Mouse (Mus musculus) frontal cortex, postnatal 36 days (tissue): ENCODE measurements at regions not wholly inside any gene's neighbourhood (a gene's known extent, or its start where the extent isn't known, plus 50 kb on each side); places are given as distances from the start of the nearest gene placed in this dataset.
"Not testable (repeated sequence)": the region's sequence is repeated elsewhere in the genome, so short reads cannot be mapped to it uniquely, and the experiment has no call there.

Experiments
- DNase-seq, 2 experiments: peaks; one replicate each; pipeline ENCODE4 v3.0.0; 2022; ENCODE audit warnings: low spot score in 2 of 2

DNA sequence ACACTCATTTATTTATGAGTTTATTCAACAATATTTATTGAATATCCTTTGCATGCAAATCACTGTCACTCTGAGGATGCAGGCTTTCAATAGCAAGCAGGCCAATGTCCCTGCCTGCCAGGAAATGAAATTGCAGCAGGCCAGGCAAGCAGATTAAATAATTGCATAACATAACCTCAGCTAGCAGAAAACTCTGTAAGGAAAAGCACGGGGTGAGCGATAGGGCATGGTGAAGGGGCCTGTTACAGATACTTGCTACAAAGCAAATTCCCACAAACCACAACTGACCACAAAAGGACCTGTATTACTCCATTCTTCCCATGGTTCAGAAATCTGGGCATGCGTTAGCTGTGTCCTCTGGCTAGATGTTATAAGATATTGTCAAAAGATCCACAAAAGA, 509.8 kb downstream of the Bnc2 start:
- DNase-seq, result no peak

DNA sequence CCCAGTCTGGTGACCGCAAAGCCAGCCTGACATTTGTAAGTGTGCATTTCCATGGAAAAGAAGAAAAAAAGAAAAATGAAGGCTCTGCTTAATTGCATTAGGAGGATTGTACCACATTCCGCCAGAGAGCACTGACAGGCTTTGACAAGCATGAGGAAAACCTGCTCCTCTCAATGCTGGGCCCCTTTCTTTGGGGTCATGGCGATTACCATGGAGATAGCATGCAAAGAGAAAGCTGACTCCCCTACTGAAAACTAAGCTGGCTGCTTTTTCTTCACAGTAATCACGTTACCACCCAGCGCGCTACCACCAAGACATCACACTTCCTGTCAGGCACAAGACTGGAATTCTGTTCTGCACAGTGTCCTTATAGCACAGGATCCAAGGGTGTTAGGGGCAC, 502.2 kb downstream of the Bnc2 start:
- DNase-seq, result no peak

DNA sequence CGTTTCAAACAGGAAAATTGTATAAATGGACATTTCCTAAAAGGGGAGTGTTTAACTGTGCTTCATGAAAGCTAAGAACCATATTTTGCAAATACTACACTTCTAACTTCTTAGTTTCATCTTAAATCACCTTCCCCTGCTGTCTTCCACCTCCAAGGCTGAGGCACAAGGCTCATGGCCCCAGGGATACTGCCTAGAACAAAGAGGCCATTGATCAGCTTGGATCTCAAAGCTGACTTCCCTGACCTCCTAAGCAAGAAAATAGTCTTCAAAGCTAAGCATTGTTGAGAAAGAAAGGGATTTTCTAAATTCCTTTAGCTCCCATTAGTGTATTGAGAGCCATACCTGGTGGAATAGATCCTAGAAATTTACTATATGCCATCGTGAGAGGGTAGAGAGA, 501.6 kb downstream of the Bnc2 start:
- no peak for DNase-seq

DNA sequence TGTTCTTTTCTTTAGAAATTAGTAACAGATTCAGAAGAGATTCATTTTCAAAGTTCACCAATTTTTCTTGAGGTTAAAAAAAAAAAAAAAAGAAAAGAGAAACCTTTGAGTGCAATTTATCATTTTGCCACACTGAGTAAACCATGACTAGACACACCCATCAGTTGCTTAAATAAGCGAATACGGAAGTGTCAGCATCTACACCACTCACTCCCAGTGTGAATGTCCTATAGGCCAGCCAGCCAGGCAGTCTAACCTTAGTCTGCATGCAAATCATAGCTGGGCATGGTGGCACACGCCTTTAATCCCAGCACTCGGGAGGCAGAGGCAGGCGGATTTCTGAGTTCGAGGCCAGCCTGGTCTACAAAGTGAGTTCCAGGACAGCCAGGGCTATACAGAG, 498.6 kb downstream of the Bnc2 start:
- DNase-seq, result not testable (repeated sequence)

DNA sequence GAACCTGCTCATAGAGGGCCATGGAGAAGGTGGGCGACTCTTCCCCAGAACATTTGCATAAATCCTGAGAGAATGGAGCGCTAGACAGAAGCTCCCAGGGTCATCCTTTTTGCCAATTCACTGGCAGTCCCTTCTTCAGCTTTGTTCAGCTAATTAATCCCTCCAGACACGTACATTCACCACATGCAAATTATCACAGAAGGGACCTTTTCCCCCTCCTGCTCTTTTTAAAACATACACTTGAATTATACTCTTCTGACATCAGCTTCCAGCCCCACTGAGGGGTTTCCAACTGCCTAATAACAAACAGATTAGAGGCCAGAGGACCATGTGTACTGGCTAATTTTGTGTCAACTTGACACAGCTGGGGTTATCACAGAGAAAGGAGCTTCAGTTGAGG, 497.2 kb downstream of the Bnc2 start:
- DNase-seq, result no peak

DNA sequence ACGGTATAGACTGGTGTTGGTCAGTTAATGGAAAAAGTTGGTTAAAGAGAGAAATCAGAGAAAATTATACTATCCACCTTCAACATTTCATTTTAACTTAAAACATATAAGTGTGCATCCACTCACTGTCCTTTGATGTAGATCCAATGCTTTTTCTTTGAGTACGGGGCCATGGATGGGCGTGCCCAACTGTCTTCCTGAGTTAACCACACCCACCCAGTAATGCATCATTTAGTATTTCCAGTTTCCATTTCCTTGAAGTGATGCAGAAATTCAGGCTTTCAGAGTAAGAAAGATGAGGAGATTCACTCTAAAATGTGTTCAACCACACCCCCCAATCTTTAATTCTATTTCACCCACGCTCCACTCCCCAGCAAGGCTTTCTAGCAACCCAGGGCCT, 490.6 kb downstream of the Bnc2 start:
- no peak for DNase-seq

DNA sequence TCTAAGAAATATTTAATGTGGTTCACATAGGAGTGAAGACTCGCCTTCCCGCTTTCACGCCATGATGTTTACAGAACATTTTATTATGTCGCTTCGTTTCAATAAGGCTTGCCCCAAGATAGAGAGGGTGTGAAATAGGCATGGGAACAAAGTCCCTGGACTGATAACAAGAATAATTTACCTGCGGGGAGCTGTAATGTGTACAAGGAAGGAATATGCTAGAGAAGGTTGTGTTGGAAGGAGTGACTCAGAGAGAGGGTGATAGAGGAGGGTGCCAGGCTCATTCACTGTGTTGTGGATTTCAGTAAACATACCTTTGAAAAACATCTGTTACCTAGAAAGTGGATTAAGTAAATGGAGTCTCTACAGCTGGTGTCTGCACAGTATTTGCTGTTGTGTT, 490.2 kb downstream of the Bnc2 start:
- no peak for DNase-seq

DNA sequence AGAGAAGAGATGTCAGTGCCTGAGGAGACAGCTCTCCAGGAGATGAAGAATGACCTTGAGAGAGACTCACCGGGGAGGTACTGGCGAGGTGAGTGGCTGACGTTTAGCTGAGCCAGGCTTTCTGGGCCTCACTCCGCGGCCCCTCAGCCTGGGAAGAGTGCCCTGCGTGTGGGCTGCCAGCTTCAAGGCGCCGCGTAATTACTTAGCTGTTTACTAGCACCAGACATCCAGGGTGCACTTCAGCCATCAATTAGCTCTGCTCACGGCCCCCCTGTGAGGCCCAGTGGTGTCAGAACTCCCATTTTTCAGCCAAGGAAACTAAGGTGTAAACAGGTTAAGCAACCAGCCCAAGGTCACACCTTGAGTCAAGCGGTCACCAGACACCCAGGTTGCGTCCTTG, 485.8 kb downstream of the Bnc2 start:
- no peak for DNase-seq

DNA sequence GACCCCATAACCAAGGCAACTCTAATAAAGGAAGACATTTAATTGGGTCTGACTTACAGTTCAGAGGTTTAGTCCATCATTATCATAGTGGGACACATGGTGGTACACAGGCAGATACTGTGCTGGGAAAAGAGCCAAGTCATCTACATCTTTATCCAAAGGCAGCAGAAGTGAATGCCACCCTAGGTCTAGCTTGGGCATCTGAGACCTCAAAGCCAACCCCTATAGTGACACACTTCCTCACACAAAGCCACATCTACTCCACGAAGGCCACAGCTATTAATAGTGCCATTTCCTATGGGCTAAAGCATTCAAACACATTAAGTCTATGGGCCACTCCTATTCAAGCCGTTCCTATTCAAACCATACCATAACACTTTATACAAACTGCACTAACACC, 483.8 kb downstream of the Bnc2 start:
- no peak for DNase-seq

DNA sequence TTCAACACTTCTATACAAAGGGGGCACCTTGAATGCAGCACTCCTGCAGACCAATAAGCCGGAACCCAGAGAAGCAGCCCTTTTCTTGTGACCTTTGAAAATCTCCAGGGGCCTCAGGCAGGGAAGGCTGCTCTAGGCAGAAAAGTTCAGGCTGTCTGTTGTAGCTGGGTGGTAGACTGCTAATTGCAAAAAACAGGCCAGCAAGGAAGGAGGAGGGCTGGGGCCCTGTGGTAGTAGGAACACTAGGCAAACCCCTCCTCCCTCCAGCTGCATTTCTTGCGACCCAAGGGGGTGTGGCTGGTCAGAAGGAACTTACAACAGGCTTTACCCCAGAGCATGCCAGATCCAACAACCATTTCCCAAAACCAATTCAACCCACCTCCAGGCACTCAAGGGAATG, 482.8 kb downstream of the Bnc2 start:
- no peak for DNase-seq

DNA sequence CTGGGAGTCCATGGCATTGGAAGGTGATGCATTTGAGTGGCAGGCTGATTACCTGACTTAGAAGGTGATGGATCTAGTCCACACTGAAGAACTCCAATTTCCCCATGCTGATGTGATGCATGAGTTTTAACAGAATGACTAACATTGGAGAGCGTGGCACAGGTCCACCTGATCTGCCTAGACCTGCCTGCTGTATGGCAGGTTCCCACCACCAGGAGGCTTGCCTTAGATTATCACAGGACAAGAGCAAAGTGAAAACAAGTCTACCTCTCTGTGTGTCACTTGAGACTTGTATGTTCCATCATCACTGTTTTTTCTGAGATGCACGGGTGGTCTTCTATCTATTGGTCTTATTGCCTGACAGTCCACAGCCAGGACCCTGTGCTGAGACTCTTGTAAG, 478.3 kb downstream of the Bnc2 start:
- no peak for DNase-seq

DNA sequence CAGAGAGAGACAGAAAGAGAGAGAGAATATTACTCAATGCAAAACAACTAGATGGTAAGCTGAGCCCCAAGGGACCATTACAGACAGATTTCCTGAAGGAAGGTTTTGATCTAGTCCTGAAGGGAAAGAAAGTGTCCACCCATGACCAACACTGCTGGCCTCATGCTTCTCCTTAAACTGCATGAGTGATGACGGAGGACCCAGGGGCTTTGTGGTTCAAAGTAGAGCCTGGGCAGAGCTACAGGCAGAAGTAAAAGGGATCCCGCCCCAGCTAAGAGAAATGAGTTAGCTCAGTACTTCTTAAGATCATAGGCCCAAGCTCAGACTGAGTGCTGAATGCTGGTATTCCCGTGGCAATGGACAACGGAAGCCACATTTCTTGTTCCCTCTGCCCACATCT, 476.9 kb downstream of the Bnc2 start:
- DNase-seq, result no peak

DNA sequence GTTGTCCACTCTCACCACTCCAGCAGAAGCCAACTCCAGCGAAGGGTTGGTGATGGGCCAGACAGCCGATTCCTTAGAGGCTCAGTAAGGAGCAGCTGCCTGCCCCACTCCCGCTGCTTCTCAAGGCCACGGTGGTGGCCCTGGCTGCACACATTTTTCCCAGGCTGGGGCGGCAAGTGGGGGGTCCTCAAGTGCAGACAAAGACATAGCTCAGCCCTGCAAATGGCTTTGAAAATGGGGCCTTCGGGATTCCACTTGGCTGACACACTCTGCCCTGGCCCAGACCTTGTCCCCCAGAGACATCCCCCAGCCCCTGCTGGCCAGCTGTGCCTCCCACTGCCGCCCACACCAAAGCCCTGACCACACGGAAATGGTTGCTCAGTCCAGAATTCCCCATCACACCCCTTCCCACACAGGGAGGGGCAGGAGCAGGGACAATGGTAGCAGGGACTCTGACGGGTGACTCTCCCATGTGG, 475.9 kb downstream of the Bnc2 start:
- no peak for DNase-seq

DNA sequence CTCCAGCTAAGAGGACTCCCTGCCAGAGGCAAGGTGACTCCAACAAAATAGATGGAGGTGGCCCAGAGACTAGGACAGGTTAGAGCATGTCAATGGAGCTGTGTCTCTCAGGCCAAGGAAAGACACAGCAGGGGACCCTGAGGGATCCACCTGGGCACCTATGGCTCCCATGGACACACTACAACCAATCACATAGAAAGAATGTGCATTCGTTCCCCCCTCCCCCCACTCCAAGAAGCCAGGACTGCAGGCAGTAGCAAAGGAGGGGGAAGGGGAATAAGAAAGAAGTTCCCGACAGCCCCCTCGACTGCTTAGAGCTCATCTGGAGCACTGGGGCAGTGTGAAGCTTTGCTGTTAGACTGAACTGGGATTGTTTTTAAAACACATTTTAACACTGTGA, 474.1 kb downstream of the Bnc2 start:
- DNase-seq, result no peak

DNA sequence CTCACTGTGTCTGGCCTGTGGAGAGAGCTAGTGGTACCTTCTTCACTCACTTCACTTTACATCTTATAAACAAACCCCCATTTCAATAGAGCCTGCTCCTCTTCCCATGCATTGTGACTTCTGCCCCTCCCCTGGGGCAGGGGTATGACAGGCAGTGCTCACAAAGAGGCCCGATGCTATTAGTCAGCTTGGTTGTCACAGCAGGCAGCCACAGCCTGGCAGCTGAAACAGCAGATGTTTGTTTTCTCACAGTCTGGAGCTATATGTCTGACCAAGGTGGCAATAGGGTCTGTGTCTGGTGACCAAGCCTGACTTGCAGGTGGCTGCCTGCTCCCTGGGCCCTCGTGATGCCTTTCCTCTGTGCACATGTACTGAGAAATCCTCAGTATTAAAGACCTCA, 472.8 kb downstream of the Bnc2 start:
- DNase-seq, result no peak

DNA sequence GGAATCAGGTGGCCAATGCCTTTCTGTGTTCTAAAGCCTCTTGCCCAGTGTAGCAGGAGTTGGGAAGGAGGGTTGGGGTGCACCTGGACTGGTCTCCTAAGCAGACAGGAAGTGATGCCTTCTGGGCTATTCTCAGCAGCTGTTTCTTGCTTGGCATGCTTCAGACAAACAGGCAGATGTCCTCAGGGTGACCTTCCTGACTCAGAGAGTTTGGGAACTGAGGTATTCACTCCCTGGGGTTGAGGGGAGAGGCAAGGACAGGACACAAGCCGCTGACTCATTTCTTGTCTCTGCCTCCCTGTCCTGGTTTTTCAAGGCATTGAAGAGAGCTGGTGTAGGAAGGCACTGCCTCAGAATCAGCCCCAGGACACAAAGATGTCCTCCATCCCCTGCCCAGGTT, 471.4 kb downstream of the Bnc2 start:
- DNase-seq, result no peak

DNA sequence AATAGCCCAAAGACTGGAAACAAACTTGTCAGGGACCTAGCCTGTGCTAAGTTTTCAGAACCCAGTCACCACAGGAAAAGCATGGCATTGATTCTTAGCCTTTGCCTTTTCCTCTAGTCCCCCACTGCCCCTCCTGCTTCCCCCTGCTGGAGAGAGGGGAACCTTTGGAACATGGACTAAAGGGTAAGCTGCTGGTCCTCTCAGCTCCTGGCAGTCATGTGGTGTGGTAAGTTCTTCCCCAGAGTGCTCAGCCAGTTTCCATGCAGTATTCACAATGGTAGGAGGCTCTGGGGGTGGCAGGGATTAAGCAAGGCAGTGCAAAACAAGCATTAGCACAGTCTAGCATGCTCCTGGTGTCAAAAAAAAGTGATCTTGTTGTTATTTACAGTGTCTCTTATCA, 470.3 kb downstream of the Bnc2 start:
- no peak for DNase-seq

DNA sequence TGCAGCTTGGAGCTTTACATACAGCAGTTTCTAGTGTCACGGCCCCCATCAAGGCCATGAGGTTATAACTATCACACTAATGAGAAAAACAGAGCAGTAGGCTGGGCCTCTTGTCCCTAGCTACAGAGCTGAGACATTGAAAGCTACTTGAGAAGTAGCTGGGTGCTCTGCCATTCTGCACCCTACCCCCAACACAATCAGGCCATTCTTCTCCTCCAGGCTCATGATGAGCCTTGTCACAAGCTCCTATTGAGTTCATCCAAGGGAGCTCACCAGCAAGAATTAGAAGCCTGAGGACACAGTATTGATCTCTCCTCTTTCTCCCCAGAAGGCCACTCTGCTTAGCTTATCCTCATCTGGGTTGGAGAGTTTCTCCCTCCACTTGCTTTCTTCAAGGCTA, 466.9 kb downstream of the Bnc2 start:
- DNase-seq, result no peak

DNA sequence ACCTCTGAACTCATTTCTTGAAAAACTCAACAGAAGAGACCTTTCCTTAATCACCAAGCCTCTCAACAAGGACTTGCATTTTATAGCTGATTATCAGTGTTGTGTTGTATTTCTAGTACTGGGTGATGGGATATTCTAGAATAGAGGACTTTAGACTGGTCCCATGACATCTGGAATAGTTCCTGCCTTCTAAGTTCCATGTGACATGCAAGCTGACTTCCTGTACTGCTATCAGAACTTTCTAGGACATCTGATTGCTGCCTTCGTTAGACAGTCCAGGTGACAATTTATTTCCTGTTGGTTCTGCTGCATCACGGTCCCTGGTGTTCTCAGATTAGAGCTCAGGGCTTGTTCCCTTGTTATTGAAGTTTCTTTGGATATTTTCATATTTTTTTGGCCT, 465.5 kb downstream of the Bnc2 start:
- DNase-seq, result no peak

DNA sequence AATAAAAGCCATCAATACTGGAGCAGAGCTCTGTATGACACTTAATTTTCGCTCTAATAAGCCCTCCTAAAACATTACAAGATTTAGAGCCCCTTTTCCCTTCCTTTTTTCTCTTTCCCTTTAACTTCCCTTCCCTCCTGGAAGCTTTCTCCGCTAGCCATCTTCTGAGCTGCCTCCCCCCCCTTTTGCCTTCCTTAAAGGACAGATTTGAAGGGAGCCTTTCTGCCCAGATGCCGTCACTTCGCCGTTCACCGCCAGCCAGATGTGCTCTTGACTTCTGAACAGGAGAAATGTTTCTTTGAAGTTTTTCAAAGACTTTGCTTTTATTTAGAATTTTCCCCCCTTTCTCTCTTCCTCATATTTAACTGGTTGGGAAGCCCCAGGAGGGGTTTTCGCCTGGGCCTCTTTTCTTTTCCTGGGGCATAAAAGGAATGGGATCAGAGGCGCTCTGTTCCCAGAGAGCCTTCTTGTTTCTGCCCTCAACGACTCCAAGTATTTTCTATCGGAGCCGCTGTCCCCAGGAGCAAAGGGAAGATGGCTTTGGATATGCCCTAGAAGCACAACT, 463.7 kb downstream of the Bnc2 start:
- no peak for DNase-seq

DNA sequence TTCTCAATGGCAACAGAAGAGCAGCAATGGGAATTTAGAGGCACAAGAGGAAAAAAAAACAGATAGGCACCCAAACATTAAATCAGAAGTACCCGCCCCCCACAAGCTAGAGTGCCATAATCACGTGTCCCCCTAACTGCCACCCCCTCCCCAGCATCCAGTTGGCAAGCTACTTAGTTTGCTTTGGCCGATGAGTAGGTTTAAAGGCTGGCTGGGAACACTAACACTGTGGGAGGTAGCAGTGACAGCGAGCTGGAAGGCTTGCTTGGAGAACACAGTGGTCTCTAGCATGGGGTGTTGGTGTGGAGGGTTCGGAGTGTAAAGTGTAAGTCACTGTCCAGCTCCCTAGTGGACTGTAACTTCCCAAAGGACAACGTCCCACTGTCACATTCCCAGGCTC, 463.1 kb downstream of the Bnc2 start:
- DNase-seq, result no peak

DNA sequence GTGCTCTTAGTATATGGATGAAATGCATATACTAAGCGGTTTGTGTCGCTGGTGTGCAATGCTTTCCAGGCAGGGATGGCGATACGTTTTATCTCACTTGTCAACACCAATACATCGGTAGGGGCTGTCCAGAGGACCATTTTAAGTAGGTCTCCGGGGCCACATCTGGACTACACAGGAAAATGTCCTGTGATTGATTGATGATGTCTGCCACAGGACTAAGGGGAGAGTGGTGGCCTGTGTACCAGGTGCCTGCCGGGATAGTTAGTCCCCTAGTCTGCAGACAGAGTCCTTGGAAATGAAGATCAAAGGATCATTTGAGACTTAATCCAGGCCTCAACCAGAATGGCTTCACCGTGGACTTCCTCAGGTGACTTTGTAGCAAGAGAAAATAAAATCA, 460.6 kb downstream of the Bnc2 start:
- no peak for DNase-seq

DNA sequence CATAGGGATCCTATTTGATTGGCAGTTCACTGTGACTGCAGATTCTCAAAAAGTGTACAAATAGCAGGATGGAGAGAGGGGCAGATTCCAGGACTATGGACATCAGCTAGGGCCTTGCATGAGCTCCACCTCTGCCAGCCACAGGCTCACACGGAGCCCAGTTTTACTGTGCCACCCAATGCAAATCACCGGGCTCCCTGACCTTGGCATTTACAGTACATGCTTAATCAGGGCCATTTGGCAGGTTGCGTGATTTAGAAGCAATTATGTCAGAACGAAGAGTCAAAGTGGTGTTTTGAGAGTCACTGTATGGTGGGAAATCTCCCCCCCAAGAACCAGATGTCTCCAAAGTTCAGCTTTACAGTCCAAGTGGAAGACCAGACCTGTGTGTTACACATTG, 456.1 kb downstream of the Bnc2 start:
- no peak for DNase-seq

DNA sequence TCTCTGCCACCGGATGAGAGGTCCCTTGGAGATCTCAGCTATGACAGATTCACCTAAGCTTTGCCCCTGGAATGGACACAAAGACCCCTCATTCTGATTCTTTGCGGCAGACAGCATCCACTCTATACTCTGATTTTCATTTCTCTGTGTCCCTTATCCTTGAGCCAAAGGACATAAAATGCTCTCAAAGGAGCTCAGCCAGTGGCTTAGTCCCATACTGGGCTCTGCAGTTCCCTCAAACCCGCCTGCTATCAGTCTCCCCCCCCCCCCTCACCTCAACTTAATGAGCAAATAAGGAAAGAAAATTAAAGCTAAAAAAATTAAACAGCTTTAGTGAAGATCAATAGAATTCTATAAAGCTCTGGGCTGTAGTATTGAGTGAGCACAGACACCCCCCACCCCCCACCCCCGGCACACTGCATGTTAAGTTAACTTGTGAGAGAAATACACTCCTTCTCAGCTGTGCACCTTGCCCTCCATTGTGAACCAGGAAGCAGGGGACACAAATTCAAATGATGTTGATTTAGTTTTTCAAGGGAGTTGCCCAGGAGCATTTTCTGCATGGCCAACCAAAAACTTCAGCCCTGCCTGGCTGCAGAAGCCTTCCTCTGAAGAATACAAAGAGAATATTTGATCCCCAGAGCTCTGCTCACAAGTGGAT, 452.9 kb downstream of the Bnc2 start:
- DNase-seq, result no peak
